Mouse (Mus musculus): ENCODE data around the gene Slco1a4. TPM values are rescaled to one million over a fixed set of nuclear protein-coding genes. Genes with fewer than 3 reads are reported as not detected.

Slco1a4 gene
- total RNA-seq (2012; rRNA removed) (not detected in 2 replicates), polyA plus RNA-seq (2012; ENCODE audit: insufficient read depth in 1 of 2, insufficient read length in 2 of 2, low read depth in 1 of 2, low replicate concordance in 2 of 2, missing spikeins in 1 of 2) (not detected)

DNA sequence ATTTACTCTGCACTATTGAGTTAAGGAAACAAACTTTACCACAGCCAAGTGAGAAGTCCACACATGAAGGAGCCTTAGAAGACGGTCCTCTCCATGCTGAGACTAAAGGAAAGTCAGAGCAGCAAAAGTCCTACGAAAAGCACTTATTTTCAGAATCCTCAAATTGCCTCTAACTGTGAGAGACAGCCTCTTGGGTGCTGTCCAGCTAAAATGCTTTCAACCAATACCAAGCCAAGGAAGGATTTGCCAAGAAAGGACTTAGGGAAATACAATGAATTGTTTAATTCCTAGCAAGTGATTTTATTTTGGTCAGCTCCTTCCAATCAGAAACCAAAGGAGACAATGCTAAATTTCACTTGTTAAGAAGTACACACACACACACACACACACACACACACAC, at the start of gene Slco1a4:
TSS of gene Slco1a4 (minus strand) at position 115 of the 400 bp plus-strand sequence.
- Histone ChIP-seq H3K27me3 (ENCODE audit: control insufficient read depth in 1 of 2, insufficient read depth in 2 of 2, low read length in 2 of 2) (no peaks in the 10 kb centered on the region), H3K9me3 (replicated peaks; ENCODE audit: insufficient read depth, low read length) (no peaks in the 10 kb centered on the region), H3K9ac (ENCODE audit: control insufficient read depth, low read depth, low read length, poor library complexity, severe bottlenecking) (no peak within 1 kb of the TSS), H3K4me1 (ENCODE audit: control insufficient read depth in 1 of 2, insufficient read depth in 2 of 2, low read length in 2 of 2) (no peaks in the 10 kb centered on the region), H3K27ac (ENCODE audit: control insufficient read depth, low read depth, low read length) (no peak within 1 kb of the TSS), H3K79me2 (ENCODE audit: control insufficient read depth, insufficient read depth, low read length, poor library complexity) (no peaks in the 10 kb centered on the region), H3K36me3 (ENCODE audit: control insufficient read depth in 1 of 2, insufficient read depth in 2 of 2, low read length in 2 of 2) (no peaks in the 10 kb centered on the region), H3K4me3 (ENCODE audit: control insufficient read depth in 1 of 2, insufficient read depth in 1 of 2, low read depth in 2 of 2, low read length in 2 of 2) (no peak within 1 kb of the TSS)
- DNase-seq (ENCODE audit: low read depth, low spot score) = no peak
- no peak for TF ChIP-seq CTCF (IDR thresholded peaks at IDR 0.05 in 2 of 3, conservative IDR thresholded peaks at IDR 0.05 in 1 of 3; ENCODE audit: control insufficient read depth in 1 of 3, insufficient read depth in 1 of 3, low read depth in 2 of 3, low read length in 3 of 3, poor library complexity in 1 of 3, severe bottlenecking in 1 of 3)
- no peak for TF ChIP-seq TBP (IDR thresholded peaks at IDR 0.05; ENCODE audit: low read depth, low read length)
- TF ChIP-seq HCFC1 (IDR thresholded peaks at IDR 0.05; ENCODE audit: low read depth, low read length) = no peak

GRCm38 (mm10) chr6:141898197-141898596, 42.2 kb upstream of the Slco1a4 start:
- Histone ChIP-seq H3K4me3 (ENCODE audit: control insufficient read depth in 1 of 2, insufficient read depth in 1 of 2, low read depth in 2 of 2, low read length in 2 of 2) (no peak overlapping the region), H3K9ac (ENCODE audit: control insufficient read depth, low read depth, low read length, poor library complexity, severe bottlenecking) (no peak overlapping the region), H3K27ac (ENCODE audit: control insufficient read depth, low read depth, low read length) (no peak overlapping the region), H3K9me3 (replicated peaks; ENCODE audit: insufficient read depth, low read length) (no peaks in the 10 kb centered on the region), H3K36me3 (ENCODE audit: control insufficient read depth in 1 of 2, insufficient read depth in 2 of 2, low read length in 2 of 2) (no peaks in the 10 kb centered on the region), H3K4me1 (ENCODE audit: control insufficient read depth in 1 of 2, insufficient read depth in 2 of 2, low read length in 2 of 2) (no peaks in the 10 kb centered on the region), H3K79me2 (ENCODE audit: control insufficient read depth, insufficient read depth, low read length, poor library complexity) (no peaks in the 10 kb centered on the region), H3K27me3 (ENCODE audit: control insufficient read depth in 1 of 2, insufficient read depth in 2 of 2, low read length in 2 of 2) (no peaks in the 10 kb centered on the region)
- no peak for DNase-seq (ENCODE audit: low read depth, low spot score)
- no peak for TF ChIP-seq UBTF (IDR thresholded peaks at IDR 0.05; ENCODE audit: borderline replicate concordance, insufficient read depth, low read depth, low read length)
- no peak for TF ChIP-seq POLR2AphosphoS2 (IDR thresholded peaks at IDR 0.05; ENCODE audit: low read length)
- no peak for TF ChIP-seq USF1 (IDR thresholded peaks at IDR 0.05; ENCODE audit: low read depth, low read length)
- no peak for TF ChIP-seq ZNF384 (IDR thresholded peaks at IDR 0.05; ENCODE audit: low read depth, low read length)
- TF ChIP-seq RAD21 (IDR thresholded peaks at IDR 0.05; ENCODE audit: low read depth, low read length) = no peak
- TF ChIP-seq ETS1 (IDR thresholded peaks at IDR 0.05; ENCODE audit: low read depth, low read length) = no peak

DNA sequence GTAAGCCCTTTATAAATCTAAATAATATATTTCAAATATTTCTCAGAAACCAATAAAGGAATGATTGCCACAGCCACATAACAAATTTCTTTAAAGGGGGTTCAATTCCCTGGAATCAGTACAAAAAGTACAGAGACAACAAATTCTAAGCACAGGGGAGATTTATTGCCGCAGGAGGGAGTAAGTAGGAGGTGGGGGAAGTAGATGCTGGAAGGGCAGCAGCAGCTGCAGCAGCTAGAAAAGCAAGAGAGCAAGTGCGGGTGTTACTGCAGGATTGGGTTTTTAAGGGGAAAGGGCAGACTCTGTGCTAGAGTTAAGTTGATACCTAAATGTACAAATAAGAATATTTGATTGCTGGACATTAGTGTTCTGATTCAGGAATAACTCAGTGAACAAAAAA, 33.7 kb upstream of the Slco1a4 start:
- no peak overlapping the region for H3K9ac ChIP-seq (ENCODE audit: control insufficient read depth, low read depth, low read length, poor library complexity, severe bottlenecking)
- TF ChIP-seq MXI1 (IDR thresholded peaks at IDR 0.05; ENCODE audit: low read depth, low read length) (no peak), USF1 (IDR thresholded peaks at IDR 0.05; ENCODE audit: low read depth, low read length) (no peak), MAZ (IDR thresholded peaks at IDR 0.05; ENCODE audit: low read depth, low read length) (no peak), GABPA (IDR thresholded peaks at IDR 0.05; ENCODE audit: low read depth, low read length) (no peak), CHD1 (IDR thresholded peaks at IDR 0.05; ENCODE audit: low read depth, low read length) (no peak), MEF2A (IDR thresholded peaks at IDR 0.05; ENCODE audit: extremely low read depth, insufficient replicate concordance, low read depth, low read length, poor library complexity, severe bottlenecking) (no peak), JUND (IDR thresholded peaks at IDR 0.05; ENCODE audit: low read depth, low read length) (no peak), NRF1 (IDR thresholded peaks at IDR 0.05; ENCODE audit: insufficient read depth, low read depth, low read length, poor library complexity, severe bottlenecking) (no peak), USF2 (IDR thresholded peaks at IDR 0.05; ENCODE audit: borderline replicate concordance in 1 of 2, insufficient read depth in 1 of 2, low read depth in 1 of 2, low read length in 2 of 2) (no peak), MAX (IDR thresholded peaks at IDR 0.05; ENCODE audit: low read length) (no peak), POLR2AphosphoS2 (IDR thresholded peaks at IDR 0.05; ENCODE audit: low read length) (no peak), RAD21 (IDR thresholded peaks at IDR 0.05; ENCODE audit: low read depth, low read length) (no peak)

More for the DNA sequence above, 33.7 kb upstream of the Slco1a4 start:
- Histone ChIP-seq H3K79me2 (ENCODE audit: control insufficient read depth, insufficient read depth, low read length, poor library complexity) (no peaks in the 10 kb centered on the region), H3K4me3 (ENCODE audit: control insufficient read depth in 1 of 2, insufficient read depth in 1 of 2, low read depth in 2 of 2, low read length in 2 of 2) (no peak overlapping the region), H3K9me3 (replicated peaks; ENCODE audit: insufficient read depth, low read length) (no peaks in the 10 kb centered on the region), H3K27me3 (ENCODE audit: control insufficient read depth in 1 of 2, insufficient read depth in 2 of 2, low read length in 2 of 2) (no peaks in the 10 kb centered on the region), H3K36me3 (ENCODE audit: control insufficient read depth in 1 of 2, insufficient read depth in 2 of 2, low read length in 2 of 2) (no peaks in the 10 kb centered on the region), H3K4me1 (ENCODE audit: control insufficient read depth in 1 of 2, insufficient read depth in 2 of 2, low read length in 2 of 2) (no peaks in the 10 kb centered on the region), H3K27ac (ENCODE audit: control insufficient read depth, low read depth, low read length) (no peak overlapping the region)
- DNase-seq (ENCODE audit: low read depth, low spot score) = no peak

Data from MEL (cell line).